Mouse (Mus musculus): ENCODE measurements around the gene Zfp335. TPM values are rescaled to one million over a fixed set of nuclear protein-coding genes. Genes with fewer than 3 reads are reported as not detected.
A peak's percentile ranks its signal among the peaks of the same experiment; 100 is the strongest.

The Zfp335 gene
- 14.6 and 15.4 TPM in 2 replicates for polyA plus RNA-seq (2014; fragmentation: Nextera tagmentation; extraction: Ambion mirVana)

DNA sequence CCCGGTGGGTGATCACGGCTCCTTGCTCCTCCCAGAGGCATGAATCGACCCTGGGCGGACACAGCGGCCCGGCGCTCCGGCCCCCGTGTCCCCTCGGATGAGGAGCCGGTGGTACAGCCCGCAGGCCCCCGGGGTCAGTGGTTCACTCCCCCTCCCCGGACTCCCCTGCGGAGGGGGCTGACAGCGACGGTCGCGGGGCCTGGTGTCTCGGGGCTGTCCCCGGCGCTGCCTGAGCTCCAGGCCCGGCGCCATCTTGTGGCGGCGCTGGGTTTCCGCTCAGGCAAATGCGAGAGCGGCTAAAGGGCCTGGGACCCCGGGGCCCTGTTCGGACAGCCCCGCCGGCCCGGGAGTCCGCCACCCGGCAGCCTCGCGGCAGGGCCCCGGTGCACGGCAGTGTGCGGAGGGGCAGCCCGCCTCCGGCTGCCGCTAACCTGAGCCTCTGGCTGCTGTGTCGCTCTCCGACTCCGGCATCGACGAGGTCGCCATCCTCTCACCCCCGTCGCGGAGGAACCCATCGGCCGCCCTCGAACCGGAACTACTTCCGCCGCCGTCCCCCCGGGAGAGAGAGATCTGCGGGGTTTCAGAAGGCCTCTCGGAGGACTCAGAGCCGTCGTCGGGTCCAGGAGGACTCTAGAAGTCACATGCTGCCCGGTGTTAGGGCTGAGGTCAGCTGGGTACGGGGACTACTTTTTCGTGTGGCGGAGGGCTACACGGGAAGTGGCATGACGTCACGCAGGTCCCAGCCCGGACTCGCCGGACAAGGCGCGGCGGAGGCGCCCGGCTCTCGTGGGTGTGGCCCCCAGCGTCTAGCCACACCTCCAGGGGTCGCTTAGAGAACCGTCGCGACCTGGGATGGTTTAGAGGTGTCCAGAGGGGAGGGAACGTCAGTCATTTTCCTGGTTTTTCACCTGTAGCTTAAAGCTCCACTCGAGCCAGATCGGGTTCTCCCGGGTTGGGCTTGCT, at the start of gene Zfp335:
Zfp335 (minus strand) TSS at position 672 of the 963 bp plus-strand sequence.
- Histone ChIP-seq H3K9me3 (ENCODE audit: control insufficient read depth, low read length) (0 out of 2 replicates have a peak, but pooled peaks cover under 1% of the 10 kb centered on the region), H3K27ac (peak within 1 kb of the TSS; percentile 97), H3K27me3 (ENCODE audit: control insufficient read depth, insufficient read depth, low read length) (no peaks in the 10 kb centered on the region), H3K36me3 (replicated peaks; ENCODE audit: control insufficient read depth, insufficient read depth) (peaks cover 28% of the 10 kb centered on the region), H3K4me1 (replicated peaks; ENCODE audit: control insufficient read depth, insufficient read depth, low read length) (peaks cover 16% of the 10 kb centered on the region), H3K4me3 (replicated peaks; ENCODE audit: low read length) (peak within 1 kb of the TSS; percentile 75), H3K4me2 (replicated peaks) (peak within 1 kb of the TSS; percentile 97), H3K9ac (peak within 1 kb of the TSS; percentile 73)
- DNase-seq (ENCODE audit: low spot score), result peak; percentile 90
- under 1% methylated on average over 83 of the region's 91 CpGs for WGBS
- ATAC-seq (ENCODE audit: low FRiP score), result peak; percentile 84

GRCm38 (mm10) chr2:164960716-164961441, 49.3 kb upstream of the Zfp335 start, which contains the start of gene Slc12a5:
TSS of gene Slc12a5 (plus strand) at chr2:164960802.
- Histone ChIP-seq H3K4me1 (replicated peaks; ENCODE audit: control insufficient read depth, insufficient read depth, low read length) (peaks cover 39% of the 10 kb centered on the region), H3K27ac (peak within 1 kb of the TSS; percentile 45; the same call in 1 of the 2 replicates), H3K9ac (peak within 1 kb of the TSS; percentile 58), H3K36me3 (replicated peaks; ENCODE audit: control insufficient read depth, insufficient read depth) (no peaks in the 10 kb centered on the region), H3K4me2 (replicated peaks) (peak within 1 kb of the TSS; percentile 69), H3K27me3 (ENCODE audit: control insufficient read depth, insufficient read depth, low read length) (no peaks in the 10 kb centered on the region), H3K4me3 (replicated peaks; ENCODE audit: low read length) (peak within 1 kb of the TSS; percentile 55), H3K9me3 (ENCODE audit: control insufficient read depth, low read length) (no peaks in the 10 kb centered on the region)
- peak; percentile 68 for DNase-seq (ENCODE audit: low spot score)
- WGBS, result under 1% methylated on average over 33 of the region's 54 CpGs
- peak; percentile 57; the same call in 1 of the 2 replicates for ATAC-seq (ENCODE audit: low FRiP score)

DNA sequence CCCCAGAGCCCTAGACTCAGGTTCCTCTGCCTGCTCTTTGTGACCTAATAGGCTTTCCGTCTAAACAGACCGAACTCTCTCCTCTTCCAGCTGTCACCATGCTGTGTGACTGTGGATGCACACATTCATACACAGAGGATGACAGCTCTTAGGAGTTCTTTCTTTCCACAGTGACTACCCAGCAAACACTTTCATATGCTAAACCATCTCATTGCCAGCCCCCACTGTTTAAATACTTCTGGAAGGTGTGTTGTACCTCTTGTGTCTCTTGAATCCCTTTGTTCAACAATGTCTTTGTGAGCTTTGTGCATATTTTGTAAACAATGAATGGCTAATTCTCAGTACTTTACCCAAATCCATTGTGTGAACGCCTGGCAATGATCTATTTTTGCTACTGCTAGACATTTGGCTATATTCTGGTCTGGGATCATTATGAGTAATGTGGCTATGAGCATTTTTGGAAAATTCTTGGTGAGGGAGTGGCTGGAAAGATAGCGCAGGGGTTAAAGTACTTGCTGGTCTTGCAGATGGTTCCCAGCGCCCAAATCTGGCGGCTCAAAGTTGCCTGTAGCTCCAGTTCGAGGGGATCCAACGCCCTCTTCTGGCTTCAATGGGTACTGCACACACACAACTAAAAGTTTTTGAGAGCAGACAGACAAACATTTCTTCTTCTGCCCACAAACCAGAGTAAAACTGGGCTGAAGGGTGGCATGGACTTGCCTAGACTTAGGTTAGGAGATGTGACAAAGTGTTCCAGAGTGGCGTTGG, 46.2 kb upstream of the Zfp335 start:
- H3K4me3 ChIP-seq (replicated peaks; ENCODE audit: low read length), result no peak overlapping the region
- no peaks in the 10 kb centered on the region for H3K36me3 ChIP-seq (replicated peaks; ENCODE audit: control insufficient read depth, insufficient read depth)
- no peak overlapping the region for H3K4me2 ChIP-seq (replicated peaks)
- H3K4me1 ChIP-seq (replicated peaks; ENCODE audit: control insufficient read depth, insufficient read depth, low read length), result peaks cover 16% of the 10 kb centered on the region; the same call in 1 of the 2 replicates
- H3K9ac ChIP-seq, result no peak overlapping the region
- no peaks in the 10 kb centered on the region for H3K9me3 ChIP-seq (ENCODE audit: control insufficient read depth, low read length)
- H3K27ac ChIP-seq, result no peak overlapping the region
- 65% methylated on average over 9 of the region's 9 CpGs for WGBS
- DNase-seq (ENCODE audit: low spot score) (no peak), ATAC-seq (ENCODE audit: low FRiP score) (no peak)
- H3K27me3 ChIP-seq (ENCODE audit: control insufficient read depth, insufficient read depth, low read length), result peaks cover 10% of the 10 kb centered on the region; the same call in 1 of the 2 replicates

DNA sequence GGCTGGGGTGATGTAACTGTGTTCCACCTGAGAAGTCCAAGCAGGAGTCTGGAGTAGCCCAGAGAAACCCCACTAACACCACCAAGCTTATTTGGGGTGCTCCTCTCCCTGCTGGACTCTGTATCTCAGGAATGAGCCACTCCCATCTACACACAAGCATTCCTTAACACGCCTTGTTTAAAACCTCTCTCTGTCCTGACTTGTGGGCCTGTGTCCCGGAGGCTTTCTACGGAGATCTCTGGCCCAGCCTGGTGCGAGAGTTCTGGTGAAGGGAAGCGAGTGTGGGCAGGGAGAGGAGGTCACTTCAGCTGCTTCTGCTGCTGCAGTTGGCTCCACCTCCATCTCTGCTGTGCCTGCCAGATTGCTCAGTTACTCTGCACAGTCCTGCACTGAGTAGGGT, 44.6 kb upstream of the Zfp335 start:
- Histone ChIP-seq H3K27ac (no peak overlapping the region), H3K4me2 (replicated peaks) (no peak overlapping the region), H3K36me3 (replicated peaks; ENCODE audit: control insufficient read depth, insufficient read depth) (no peaks in the 10 kb centered on the region), H3K9me3 (ENCODE audit: control insufficient read depth, low read length) (no peaks in the 10 kb centered on the region), H3K4me1 (replicated peaks; ENCODE audit: control insufficient read depth, insufficient read depth, low read length) (peaks cover 8% of the 10 kb centered on the region; the same call in 1 of the 2 replicates), H3K4me3 (replicated peaks; ENCODE audit: low read length) (no peak overlapping the region), H3K27me3 (ENCODE audit: control insufficient read depth, insufficient read depth, low read length) (peaks cover 25% of the 10 kb centered on the region), H3K9ac (no peak overlapping the region)
- ATAC-seq (ENCODE audit: low FRiP score) (no peak), DNase-seq (ENCODE audit: low spot score) (no peak)
- 74% methylated on average over 5 of the region's 5 CpGs for WGBS

GRCm38 (mm10) chr2:164955725-164956124, 44.2 kb upstream of the Zfp335 start:
- Histone ChIP-seq H3K4me3 (replicated peaks; ENCODE audit: low read length) (no peak overlapping the region), H3K4me1 (replicated peaks; ENCODE audit: control insufficient read depth, insufficient read depth, low read length) (0 out of 2 replicates have a peak, but pooled peaks cover 6% of the 10 kb centered on the region), H3K4me2 (replicated peaks) (no peak overlapping the region), H3K27ac (no peak overlapping the region), H3K9ac (no peak overlapping the region), H3K9me3 (ENCODE audit: control insufficient read depth, low read length) (no peaks in the 10 kb centered on the region), H3K27me3 (ENCODE audit: control insufficient read depth, insufficient read depth, low read length) (peaks cover 30% of the 10 kb centered on the region), H3K36me3 (replicated peaks; ENCODE audit: control insufficient read depth, insufficient read depth) (no peaks in the 10 kb centered on the region)
- ATAC-seq (ENCODE audit: low FRiP score) (no peak), DNase-seq (ENCODE audit: low spot score) (no peak)
- WGBS, result 79% methylated on average over 4 of the region's 4 CpGs

DNA sequence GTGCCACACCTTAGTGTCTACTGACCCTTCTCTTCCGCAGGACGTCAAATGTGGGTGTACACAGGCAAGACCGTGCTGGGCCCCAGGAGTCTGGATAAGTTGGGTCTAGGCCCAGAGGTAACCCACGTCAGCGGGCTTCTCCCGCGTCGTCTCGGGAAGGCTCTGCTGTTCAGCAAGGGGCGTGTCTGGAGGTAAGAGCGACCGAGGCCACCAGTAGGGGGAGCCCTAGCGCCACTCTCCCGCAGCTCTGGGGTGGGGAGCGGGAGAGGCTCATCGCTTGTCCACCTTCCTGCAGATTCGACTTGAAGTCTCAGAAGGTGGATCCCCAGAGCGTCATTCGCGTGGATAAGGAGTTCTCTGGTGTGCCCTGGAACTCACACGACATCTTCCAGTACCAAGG, 41.7 kb upstream of the Zfp335 start:
- Histone ChIP-seq H3K4me2 (replicated peaks) (peak overlapping the region; percentile 34), H3K36me3 (replicated peaks; ENCODE audit: control insufficient read depth, insufficient read depth) (no peaks in the 10 kb centered on the region), H3K4me1 (replicated peaks; ENCODE audit: control insufficient read depth, insufficient read depth, low read length) (0 out of 2 replicates have a peak, but pooled peaks cover 6% of the 10 kb centered on the region), H3K9ac (no peak overlapping the region), H3K27me3 (ENCODE audit: control insufficient read depth, insufficient read depth, low read length) (peaks cover 55% of the 10 kb centered on the region), H3K4me3 (replicated peaks; ENCODE audit: low read length) (no peak overlapping the region), H3K9me3 (ENCODE audit: control insufficient read depth, low read length) (no peaks in the 10 kb centered on the region), H3K27ac (no peak overlapping the region)
- ATAC-seq (ENCODE audit: low FRiP score) (peak; percentile 77; the same call in 1 of the 2 replicates), DNase-seq (ENCODE audit: low spot score) (peak; percentile 82)
- WGBS, result 3% methylated on average over 21 of the region's 21 CpGs

GRCm38 (mm10) chr2:164952448-164952847, 40.9 kb upstream of the Zfp335 start:
- Histone ChIP-seq H3K4me3 (replicated peaks; ENCODE audit: low read length) (no peak overlapping the region), H3K9ac (no peak overlapping the region), H3K27ac (no peak overlapping the region), H3K9me3 (ENCODE audit: control insufficient read depth, low read length) (no peaks in the 10 kb centered on the region), H3K4me1 (replicated peaks; ENCODE audit: control insufficient read depth, insufficient read depth, low read length) (0 out of 2 replicates have a peak, but pooled peaks cover 6% of the 10 kb centered on the region), H3K4me2 (replicated peaks) (no peak overlapping the region), H3K27me3 (ENCODE audit: control insufficient read depth, insufficient read depth, low read length) (peaks cover 63% of the 10 kb centered on the region), H3K36me3 (replicated peaks; ENCODE audit: control insufficient read depth, insufficient read depth) (no peaks in the 10 kb centered on the region)
- ATAC-seq (ENCODE audit: low FRiP score), result no peak
- no peak for DNase-seq (ENCODE audit: low spot score)
- 42% methylated on average over 13 of the region's 13 CpGs for WGBS

GRCm38 (mm10) chr2:164951745-164952144, 40.2 kb upstream of the Zfp335 start:
- 80% methylated on average over 4 of the region's 4 CpGs for WGBS
- no peaks in the 10 kb centered on the region for H3K36me3 ChIP-seq (replicated peaks; ENCODE audit: control insufficient read depth, insufficient read depth)

More at GRCm38 (mm10) chr2:164951745-164952144, 40.2 kb upstream of the Zfp335 start:
- ATAC-seq (ENCODE audit: low FRiP score) (no peak), DNase-seq (ENCODE audit: low spot score) (no peak)
- Histone ChIP-seq H3K27me3 (ENCODE audit: control insufficient read depth, insufficient read depth, low read length) (peaks cover 63% of the 10 kb centered on the region), H3K4me1 (replicated peaks; ENCODE audit: control insufficient read depth, insufficient read depth, low read length) (0 out of 2 replicates have a peak, but pooled peaks cover 6% of the 10 kb centered on the region), H3K9ac (no peak overlapping the region), H3K4me3 (replicated peaks; ENCODE audit: low read length) (no peak overlapping the region), H3K4me2 (replicated peaks) (no peak overlapping the region), H3K27ac (no peak overlapping the region), H3K9me3 (ENCODE audit: control insufficient read depth, low read length) (no peaks in the 10 kb centered on the region)
